Mouse (Mus musculus) layer of hippocampus, postnatal 14 days (tissue): Measurements from ENCODE around the gene Myh7b. TPM values are rescaled to one million over a fixed set of nuclear protein-coding genes. Genes with fewer than 3 reads are reported as not detected.
A peak's percentile ranks its signal among the peaks of the same experiment; 100 is the strongest.
"Not testable (repeated sequence)": the region's sequence is repeated elsewhere in the genome, so short reads cannot be mapped to it uniquely, and the experiment has no call there.

ENCODE experiments used
- DNase-seq, 2 experiments: peaks; one replicate each; pipeline ENCODE4 v3.0.0; 2021 to 2022; ENCODE audit warnings: low spot score in 2 of 2, mixed read lengths in 1 of 2
- total RNA-seq, 2 experiments: library from RNA; stranded (reverse); gene quantifications; 2 replicates each; pipeline ENCODE4 v1.2.3; 2021

Myh7b gene
- total RNA-seq, 2 experiments from 2014 or later: 3.1 to 4.9 TPM

GRCm38 (mm10) chr2:155603707-155604106, 7.3 kb upstream of the Myh7b start:
- DNase-seq: no peak

DNA sequence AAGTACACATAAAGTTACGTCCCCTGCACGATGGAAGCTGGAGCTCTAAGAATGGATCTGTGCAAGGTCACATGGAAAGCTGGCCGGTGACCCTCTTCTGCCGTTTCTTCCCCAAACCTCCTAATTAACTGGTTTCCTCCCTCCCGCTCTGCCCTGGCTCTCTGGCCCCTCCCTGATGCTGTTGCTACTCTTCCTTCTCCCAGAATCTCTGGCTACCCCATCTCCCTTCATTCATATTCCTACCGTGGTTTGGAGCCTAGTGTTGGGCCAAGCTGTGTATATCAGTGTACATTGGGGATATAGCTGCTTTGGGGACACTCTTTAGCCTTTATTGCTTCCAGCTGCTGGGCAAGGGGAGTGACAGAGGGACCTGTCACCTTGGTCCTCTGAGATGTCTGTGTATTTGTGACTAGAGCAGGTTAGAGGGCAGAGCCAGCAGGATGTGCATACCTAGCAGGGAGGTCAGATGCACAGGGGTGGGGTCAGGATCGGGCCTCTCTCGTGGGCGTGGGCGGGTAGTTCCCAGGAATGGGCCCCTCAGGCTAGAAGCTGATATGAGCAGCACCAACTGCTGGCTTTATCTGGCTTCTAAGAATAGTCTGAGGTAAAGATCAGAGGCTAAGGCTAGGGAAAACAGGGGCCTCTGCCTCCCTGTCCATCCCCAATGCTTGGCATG, 6.3 kb upstream of the Myh7b start:
- DNase-seq: no peak

DNA sequence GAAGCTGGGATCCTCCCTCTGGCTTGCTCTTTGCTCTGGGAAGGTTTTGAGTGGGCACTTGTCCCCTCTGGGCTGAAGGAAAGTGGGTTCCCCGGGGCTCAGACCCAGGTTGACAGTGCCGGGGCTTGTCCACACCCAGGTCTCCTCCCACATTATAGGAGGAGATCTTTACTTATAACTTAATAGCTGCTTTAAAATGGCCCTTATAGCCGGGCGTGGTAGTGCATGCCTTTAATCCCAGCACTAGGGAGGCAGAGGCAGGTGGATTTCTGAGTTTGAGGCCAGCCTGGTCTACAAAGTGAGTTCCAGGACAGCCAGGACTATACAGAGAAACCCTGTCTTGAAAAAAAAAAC, 5.8 kb upstream of the Myh7b start:
- DNase-seq: not testable (repeated sequence)

- DNase-seq: peak; percentile 42 to 66
Measured at GRCm38 (mm10) chr2:155606360-155606759, 4.7 kb upstream of the Myh7b start.

DNA sequence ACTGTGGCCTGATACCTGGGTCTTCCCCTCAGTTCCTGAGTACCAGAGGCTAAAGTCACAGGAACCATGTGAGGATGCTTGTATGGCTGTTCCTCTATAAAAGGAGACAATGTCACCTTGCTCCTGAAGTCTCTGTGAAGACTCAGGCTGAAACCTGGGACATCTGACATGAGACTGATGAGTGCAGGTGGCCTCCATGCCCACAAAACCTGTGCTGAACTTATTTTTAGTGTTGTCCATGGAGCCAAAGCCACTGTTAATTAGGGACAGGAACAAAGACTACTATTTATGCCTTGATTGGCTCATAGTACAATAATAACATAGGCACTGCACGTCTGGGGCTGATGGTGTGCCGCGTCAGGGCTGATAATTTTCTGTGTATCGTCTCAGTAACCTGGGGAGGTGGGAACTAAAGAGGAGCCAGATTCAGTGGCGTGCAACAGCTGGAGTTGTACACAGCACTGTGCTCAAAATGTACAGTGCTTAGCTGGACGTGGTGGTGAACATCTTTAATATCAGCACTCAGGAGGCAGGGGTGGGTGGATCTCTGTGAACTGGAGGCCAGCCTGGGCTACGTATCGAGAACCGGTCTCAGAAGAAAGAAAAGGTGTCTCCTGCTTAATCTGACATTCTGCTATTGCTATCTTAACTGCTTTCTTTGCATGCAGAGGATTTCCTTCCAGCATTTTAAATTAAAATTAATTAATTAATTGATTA, 980 bp downstream of the Myh7b start:
- no peak for DNase-seq

- DNase-seq: no peak
Measured at GRCm38 (mm10) chr2:155613326-155613755, 2.3 kb downstream of the Myh7b start.

- DNase-seq: no peak
Measured at GRCm38 (mm10) chr2:155613953-155614352, 2.9 kb downstream of the Myh7b start.

GRCm38 (mm10) chr2:155616971-155617370, 6.0 kb downstream of the Myh7b start:
- no peak for DNase-seq

- peak; percentile 82 to 89 for DNase-seq
Measured at GRCm38 (mm10) chr2:155619817-155620216, 8.8 kb downstream of the Myh7b start.

DNA sequence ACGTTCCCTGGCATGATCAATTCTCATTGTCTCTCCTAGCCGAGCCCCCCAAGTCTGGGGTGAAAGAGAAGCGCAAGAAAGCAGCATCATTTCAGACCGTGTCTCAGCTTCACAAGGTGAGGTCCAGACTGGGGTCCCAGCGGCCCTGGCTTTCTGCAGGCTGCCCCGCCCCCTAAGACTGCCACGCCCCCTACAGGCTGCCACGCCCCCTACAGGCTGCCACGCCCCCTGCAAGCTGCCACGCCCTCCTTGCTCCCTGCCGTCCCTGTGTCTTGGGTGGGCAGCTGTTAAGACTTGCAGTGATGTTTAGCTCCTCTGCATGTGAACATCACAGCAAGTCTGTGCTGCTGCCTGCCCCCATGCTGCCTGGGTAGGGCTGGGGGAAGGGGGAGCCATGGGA, 11.6 kb downstream of the Myh7b start:
- DNase-seq: no peak

GRCm38 (mm10) chr2:155623996-155624395, 13.0 kb downstream of the Myh7b start:
- DNase-seq: no peak

DNA sequence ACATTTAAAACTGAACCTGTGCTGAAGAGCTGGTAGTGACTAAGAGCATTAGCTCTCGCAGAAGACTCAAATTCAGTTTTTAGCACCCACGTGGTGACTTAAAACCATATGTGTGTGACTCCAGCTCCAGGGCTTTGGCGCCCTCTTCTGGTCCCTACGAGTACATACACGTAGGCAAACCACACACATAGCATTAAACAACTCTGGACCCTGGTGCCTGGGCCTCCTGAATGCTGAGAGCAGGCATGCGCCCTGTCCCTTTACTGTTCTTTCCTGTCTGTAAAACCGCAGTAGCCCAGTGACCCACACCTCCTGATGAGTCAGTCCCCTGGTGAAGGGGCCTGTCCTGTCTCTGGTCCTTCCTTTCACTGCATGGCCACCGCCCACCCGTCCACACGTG, 13.7 kb downstream of the Myh7b start:
- DNase-seq: no peak

- no peak for DNase-seq
Measured at GRCm38 (mm10) chr2:155626277-155626676, 15.3 kb downstream of the Myh7b start.

DNA sequence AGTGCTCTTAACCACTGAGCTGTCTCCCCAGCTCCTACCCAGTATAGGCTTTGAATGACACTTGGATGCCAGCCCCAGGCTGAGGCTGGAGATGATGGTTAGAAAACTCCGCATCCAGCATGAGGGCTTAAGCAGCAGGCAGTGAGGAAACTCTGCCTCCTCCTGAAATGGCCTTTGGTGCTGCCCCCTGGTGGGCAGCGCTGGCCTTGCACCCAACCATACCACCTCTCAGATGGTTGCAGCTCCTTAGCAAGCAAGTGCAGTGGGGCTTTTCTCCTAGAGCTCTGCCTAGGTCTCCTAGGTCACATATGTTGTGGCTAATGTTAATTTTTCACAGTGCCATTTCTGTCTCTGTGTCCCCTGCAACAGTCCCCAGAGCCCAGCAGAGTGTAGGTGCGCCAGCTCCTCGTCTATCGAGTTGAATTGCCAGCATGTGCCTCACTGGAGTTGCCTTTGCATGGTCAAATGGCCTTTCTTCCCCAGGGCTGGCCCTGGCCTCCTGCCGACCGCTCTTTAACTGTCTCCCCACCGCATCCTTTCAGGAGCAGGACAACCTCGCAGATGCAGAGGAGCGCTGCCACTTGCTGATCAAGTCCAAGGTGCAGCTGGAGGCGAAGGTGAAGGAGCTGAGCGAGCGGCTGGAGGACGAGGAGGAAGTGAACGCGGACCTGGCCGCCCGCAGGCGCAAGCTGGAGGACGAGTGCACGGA, 16.2 kb downstream of the Myh7b start:
- DNase-seq: peak; percentile 68 to 76

DNA sequence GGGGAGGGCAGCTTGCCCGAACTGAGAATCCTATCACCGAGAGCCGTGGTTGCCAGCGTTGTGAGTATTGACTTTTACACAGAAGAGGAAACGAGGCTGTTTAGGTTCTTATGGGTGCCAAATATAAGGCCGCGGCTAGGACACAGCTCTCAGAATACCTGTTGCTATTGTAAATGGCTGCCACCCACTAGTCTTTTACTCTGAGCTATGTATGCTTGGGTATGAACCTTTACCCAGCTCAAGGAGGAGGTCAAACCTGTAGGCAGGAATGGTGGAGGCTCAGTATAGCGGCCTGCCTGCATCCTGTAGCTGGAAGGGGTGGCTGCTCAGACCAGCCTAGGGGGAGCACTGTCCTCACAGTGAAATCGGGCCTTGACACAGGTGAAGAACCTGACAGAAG, 17.1 kb downstream of the Myh7b start:
- no peak for DNase-seq

DNA sequence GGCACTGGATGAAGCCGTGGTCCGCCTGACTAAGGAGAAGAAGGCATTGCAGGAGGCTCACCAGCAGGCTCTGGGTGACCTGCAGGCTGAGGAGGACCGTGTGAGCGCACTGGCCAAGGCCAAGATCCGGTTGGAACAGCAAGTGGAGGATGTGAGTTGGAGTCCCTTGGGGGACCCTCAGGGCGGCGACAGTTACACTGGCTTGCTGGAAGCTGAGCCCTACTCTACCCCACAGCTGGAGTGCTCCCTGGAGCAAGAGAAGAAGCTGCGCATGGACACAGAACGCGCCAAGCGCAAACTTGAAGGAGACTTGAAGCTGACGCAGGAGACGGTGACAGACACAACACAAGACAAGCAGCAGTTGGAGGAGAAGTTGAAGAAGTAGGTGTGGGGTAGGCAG, 17.5 kb downstream of the Myh7b start:
- DNase-seq: no peak

DNA sequence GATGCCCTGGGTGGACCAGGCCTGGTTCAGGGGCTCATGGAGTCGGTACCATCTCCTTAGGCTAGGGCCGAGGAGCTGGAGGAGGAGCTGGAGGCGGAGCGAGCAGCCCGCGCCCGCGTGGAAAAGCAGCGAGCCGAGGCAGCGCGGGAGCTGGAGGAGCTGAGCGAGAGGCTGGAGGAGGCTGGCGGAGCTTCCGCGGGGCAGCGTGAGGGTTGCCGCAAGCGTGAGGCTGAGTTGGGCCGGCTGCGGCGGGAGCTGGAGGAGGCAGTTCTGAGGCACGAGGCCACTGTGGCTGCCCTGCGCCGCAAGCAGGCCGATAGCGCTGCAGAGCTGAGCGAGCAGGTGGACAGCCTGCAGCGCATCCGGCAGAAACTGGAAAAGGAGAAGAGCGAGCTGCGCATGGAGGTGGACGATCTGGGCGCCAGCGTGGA, 18.2 kb downstream of the Myh7b start:
- no peak for DNase-seq

- DNase-seq: no peak
Measured at GRCm38 (mm10) chr2:155630153-155630552, 19.1 kb downstream of the Myh7b start.

GRCm38 (mm10) chr2:155630590-155631416, 19.8 kb downstream of the Myh7b start:
- no peak for DNase-seq

- DNase-seq: no peak
Measured at GRCm38 (mm10) chr2:155632138-155632936, 21.3 kb downstream of the Myh7b start.
